Mouse (Mus musculus) natural killer cell, adult 2 months (primary cell): Measurements from ENCODE around the gene Ypel5.
A peak's percentile ranks its signal among the peaks of the same experiment; 100 is the strongest.

Source experiments
- DNase-seq, 2 experiments: peaks; one replicate each; pipeline ENCODE4 v3.0.0; 2022; ENCODE audit warnings: low spot score in 2 of 2

Gene Ypel5

DNA sequence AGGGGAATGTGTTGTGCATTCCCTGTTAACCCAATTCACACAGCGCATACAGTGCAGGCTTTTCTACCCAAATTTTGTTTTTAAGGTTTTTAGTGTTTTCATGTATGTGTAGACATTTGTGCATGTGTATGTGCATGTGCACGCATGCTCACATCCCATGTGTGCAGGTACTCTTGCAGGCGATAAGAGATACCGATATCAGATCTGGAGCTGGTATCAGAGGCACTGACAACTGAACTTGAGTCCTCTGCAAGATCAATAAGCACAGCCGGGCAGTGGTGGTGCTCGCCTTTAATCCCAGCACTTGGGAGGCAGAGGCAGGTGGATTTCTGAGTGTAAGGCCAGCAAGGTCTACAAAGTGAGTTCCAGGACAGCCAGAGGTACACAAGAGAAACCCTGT, 8.1 kb downstream of the Ypel5 start:
- no peak for DNase-seq

DNA sequence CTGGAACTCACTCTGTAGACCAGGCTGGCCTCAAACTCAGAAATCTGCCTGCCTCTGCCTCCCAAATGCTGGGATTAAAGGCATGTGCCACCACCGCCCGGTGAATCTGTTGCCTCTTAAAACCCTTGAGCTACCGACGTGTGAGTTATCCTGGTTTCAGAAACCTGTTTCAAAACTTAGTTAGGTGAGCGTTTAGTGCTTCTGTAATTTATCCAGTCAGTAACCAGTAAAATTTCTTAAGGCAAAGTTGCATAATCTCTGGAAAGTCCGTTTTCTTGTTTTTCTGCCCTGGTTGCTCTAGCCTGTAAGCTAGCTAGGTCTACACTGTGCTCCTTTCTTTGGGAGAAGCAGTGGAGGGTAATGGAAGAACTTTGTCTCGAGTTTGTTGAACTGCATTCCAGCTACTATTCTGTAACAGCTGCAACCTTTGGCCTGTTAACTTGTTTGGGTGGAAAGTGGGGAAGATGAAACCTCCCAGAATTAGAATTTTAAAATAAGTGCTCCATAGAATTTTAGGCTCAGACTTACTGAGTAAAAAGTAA, 8.8 kb downstream of the Ypel5 start:
- DNase-seq = no peak

DNA sequence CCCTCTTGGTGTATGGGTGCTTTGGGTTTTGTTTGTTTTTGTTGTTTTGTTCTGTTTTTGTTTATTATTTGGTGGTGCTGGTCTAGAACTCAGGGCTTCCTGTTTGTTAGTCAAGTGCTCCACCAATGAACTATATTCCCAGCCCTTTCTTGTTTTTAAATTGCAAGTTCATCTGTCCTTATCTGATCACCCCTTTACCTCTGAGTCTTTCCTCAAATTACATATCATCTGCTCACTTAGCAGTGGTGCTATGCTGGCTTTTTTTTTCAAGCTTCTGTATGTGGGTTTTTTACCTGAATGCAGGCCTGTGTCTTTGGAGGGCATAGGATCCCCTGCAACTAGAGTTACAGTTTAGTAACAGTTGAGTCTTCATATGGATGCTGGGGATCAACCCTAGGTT, 9.3 kb downstream of the Ypel5 start:
- DNase-seq = no peak

DNA sequence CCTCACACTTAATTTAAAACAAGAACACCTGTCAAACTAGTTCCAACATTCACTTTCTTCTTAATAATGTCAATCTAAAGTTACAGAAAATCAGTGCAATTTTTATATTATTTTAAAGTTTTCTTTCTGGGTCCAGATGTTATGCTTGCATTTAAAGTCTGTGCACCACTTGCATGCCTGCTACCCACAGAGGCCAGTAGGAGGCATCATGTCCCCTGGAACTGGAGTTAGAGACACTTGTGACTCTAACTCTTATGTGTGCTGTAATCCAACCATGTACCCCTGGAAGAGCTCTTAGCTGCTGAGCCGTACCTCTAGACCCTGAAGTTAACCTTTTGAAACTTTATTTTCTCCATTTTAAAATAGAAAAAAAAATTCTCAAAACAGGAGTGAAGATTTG, 19.0 kb downstream of the Ypel5 start:
- DNase-seq = no peak

DNA sequence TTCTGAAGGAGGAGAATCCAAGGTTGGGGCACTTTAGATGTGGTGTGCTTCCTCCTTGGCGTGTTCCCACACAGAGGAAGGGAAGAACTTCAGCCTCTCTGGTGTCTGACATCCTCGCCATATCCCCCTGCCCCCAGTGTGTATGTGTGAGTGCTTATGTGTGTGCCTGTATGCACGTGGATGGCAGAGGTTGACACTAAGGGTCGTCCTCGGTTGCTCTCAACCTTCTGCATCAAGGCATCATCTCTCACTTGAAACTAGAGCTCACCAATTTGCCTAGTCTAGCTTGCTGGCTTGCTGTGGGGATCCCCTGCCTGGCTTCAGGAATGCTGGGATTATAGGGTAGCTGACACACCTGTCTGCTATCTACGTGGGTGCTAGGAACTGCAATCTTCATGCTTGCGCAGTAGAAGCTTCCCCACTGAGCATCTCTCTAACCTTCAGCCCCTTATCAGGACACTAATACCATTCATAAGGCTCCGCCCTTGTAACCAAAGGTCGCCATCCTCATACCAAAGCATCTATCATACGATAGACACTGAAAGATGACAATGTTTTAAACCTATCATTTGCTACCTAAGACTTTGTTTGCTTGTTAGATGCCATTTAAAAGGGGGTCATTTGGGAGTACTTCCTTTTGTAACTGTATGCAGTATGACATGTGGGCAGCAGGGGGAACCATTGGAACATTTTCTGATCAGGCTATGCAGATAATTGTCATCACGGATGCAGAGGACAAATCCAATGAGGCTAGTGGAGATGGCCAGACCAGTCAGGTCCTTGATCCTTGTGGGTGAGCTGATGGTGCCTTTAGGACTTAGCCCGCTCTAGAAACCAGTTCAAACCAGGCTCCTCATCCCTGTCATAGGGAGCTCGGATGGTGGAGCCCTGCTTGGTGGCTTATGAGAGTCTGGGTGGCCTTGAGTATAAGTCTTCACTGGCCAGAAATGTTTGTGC, 21.7 kb downstream of the Ypel5 start:
- peak; percentile 36 to 58 for DNase-seq

DNA sequence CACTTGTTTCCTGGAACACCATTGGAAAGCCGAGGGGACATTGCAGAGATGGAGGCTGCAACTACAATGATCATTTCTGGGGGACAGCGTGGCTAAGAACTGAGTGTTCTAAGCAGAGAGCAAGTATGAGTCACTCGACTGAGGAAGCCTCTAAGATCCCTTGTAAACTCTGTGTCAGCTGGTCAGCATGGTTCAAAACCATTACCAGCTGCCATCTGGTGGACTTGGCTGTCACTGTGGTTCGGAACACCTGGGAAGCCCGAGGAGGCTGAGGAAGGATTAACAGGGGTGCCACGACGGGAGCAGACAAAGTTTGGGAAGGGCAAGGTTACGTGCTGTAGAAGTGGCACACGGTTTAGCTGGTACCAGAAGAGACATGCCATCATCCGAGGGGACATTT, 27.0 kb downstream of the Ypel5 start:
- no peak for DNase-seq

DNA sequence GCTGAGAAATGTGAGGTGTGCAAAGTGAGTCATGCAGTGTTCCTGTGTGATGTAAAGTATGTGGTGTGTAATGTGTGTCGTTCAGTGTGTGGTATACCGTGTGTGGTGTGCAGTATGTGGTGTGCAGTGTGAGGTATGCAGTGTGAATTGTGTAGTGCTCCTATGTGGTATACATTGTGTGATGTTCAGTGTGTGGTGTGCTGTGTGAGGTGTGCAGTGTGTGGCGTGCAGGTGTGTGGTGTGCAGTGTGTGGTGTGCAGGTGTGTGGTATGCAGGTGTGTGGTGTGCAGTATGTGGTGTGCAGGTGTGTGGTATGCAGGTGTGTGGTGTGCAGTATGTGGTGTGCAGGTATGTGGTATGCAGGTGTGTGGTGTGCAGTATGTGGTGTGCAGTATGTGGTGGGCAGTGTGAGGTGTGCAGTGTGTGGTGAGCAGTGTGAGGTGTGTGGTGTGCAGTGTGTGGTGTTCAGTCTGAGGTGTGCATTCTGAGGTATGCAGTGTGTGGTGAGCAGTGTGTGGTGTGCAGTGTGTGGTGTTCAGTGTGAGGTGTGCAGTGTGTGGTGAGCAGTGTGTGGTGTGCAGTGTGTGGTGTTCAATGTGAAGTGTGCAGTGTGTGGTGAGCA, 30.5 kb downstream of the Ypel5 start:
- no peak for DNase-seq

GRCm38 (mm10) chr17:72868181-72868580, 31.9 kb downstream of the Ypel5 start:
- DNase-seq = no peak

DNA sequence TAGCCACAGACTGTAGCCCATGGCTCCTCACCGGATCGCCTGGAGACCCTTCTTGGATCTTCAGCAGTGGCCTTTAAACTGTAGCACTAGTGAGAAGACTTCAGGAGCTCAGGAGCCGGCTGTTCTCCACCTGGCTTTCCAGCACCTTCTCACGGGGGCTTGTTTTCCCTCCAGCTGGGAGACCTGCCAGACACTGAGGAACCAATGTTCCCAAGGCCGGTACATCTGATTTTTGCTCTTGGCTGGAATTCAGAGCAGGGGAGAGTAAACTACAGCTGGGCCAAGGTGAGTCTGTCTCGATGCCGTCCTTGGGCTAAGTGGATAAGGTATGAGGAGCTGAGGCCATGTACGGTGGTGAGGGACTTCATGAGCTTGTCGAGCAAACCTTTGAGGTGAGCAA, 42.7 kb downstream of the Ypel5 start:
- DNase-seq = no peak

- DNase-seq = no peak
Observed at GRCm38 (mm10) chr17:72880156-72880555, 43.9 kb downstream of the Ypel5 start.

- no peak for DNase-seq
Observed at GRCm38 (mm10) chr17:72881051-72881450, 44.8 kb downstream of the Ypel5 start.

DNA sequence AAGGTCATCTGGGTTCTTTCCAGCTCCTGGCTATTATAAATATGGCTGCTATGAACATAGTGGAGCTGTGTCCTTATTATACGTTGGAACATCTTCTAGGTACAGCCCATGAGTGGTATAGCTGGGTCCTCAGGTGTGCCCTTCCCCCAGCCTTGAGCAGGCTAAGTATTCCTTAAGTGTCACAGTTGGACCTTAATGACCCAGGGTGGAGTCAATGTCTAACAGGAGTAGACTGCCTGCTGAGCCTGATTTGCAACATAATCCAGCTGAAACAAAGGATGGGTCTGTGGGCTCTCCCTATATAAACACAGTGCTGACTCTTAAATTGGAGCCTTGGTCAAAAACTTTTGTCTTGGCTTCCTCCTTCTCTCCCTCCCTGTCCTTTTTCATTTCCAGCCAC, 45.6 kb downstream of the Ypel5 start:
- no peak for DNase-seq

GRCm38 (mm10) chr17:72889556-72890397, 53.5 kb downstream of the Ypel5 start:
- peak; percentile 29 to 66 for DNase-seq

- DNase-seq = no peak
Observed at GRCm38 (mm10) chr17:72890398-72890898, 54.2 kb downstream of the Ypel5 start.

DNA sequence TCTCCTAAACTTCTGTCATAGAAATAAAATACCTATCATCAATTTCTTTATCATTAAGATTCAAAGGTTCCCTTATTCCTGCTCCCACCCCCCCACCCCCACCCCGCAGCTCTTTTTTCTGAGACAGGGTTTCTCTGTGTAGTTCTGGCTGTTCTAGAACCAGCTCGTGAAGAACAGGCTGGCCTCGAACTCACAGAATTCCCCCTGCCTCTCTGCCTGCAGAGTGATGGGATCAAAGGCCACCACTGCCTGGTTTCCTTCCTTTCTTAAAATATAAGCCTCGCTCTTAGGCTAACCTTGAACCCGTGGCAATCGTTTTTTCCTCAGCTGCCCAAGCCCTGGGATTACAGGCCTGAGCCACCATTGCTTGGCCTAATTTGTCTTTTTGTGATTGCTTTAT, 55.3 kb downstream of the Ypel5 start:
- DNase-seq = no peak

DNA sequence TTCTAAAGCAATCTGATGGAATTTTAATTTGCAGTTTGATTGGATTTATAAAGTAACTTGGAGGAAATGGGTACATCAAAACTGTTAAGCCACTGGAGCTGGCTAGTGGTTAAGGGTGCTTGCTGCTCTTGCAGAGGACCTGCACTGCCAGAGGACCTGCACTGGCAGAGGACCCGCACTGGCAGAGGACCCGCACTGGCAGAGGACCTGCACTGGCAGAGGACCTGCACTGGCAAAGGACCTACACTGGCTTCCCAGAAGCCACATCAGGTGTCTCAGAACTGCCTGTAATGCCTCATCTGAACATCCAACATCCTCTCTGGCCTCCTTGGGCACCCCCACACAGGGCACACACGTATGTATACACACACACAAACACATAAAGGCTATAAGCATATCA, 59.3 kb downstream of the Ypel5 start:
- DNase-seq = no peak

- no peak for DNase-seq
Observed at GRCm38 (mm10) chr17:72897076-72897475, 60.8 kb downstream of the Ypel5 start.

- DNase-seq = no peak
Observed at GRCm38 (mm10) chr17:72897961-72898360, 61.7 kb downstream of the Ypel5 start.

DNA sequence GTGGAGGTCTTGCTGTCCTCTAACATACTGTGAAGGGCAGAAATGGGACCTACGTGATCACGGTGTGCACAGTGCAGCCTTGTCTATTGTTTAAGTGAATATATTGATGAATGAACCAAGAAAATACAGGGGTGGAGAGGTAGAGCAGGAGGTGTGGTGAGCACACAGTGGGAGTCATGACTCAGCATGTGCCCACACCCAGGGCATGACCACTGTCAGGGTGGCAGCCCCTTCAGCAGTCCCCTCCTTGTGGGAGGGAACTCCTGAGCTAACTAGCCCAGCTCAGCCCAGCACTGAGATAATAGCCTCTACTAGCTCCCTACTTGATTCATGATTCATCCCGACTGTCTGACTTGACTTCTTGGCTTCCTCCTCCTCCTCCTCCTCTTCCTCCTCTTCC, 62.5 kb downstream of the Ypel5 start:
- DNase-seq = no peak
